In the genomic region with DNA sequence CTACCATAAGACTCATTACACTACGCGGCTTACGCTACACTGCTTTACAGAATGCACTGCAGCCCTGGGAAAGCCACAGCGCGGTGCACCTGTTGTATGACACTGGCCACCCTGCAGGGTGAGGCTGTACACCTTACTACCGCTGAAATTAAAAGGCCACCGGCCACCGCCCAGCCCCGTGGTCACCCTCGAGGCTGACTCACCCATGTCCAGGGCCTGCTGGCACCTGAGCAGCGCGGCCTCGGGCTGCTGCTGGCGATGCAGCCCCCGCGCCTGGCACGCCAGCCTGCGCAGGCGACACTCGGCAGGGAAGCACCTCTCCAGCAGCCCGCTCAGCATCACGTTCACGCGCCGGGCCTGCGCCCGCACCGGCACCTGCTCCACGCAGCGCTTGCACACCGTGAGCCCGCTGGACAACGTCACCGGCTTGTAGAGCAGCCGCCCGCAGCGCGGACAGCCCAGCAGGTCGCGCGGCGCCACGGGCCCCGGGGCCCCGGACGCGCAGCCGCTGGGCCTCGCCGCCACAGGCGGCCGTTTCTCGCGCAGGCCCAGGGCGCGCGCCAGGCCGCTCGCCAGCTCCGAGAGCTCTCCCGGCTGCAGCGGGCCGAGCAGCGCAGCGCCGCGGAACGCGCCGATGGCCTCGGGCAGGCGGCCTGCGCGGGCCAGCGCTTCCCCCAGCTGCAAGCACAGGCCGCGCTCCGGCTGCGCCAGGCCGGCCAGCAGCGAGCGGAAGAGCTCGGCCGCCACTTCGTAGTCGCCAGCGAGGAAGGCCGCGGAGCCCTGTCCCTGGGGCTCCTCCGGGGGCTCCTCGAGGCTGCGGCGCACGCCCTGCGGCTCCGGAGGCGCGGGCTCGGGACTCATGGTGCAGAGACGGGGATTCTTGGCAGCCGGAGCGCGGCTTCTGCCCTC, we compare ENCODE assay signal across 8 mouse cellular contexts. TPM values are rescaled to one million over a fixed set of nuclear protein-coding genes. Genes with fewer than 3 reads are reported as not detected.
A peak's percentile ranks its signal among the peaks of the same experiment; 100 is the strongest.
DNase-seq lines count a peak whose midpoint lies in the region; TF ChIP-seq lines count a peak whose summit lies in the region.

No protein-coding gene starts in this region.

- no peak for TF ChIP-seq CTCF in heart, adult 2 months (IDR thresholded peaks at IDR 0.05)
- no peak for TF ChIP-seq CTCF in small intestine, adult 2 months (IDR thresholded peaks at IDR 0.05; ENCODE audit: extremely low read depth, insufficient read length, insufficient replicate concordance, low read depth, low read length)

- H3K27me3 ChIP-seq in heart, adult 2 months (ENCODE audit: control insufficient read depth, insufficient read depth, low read length), result no peaks in the 10 kb centered on the region
- H3K27me3 ChIP-seq in small intestine, adult 2 months (ENCODE audit: control insufficient read depth, insufficient read depth, low read length), result peaks cover 5% of the 10 kb centered on the region

- DNase-seq in 3134 (ENCODE audit: extremely low read depth, insufficient read length, low spot score) (peak; percentile 4), ZHBTc4 (ENCODE audit: low read depth, low spot score) (peak; percentile 67)
- DNase-seq in embryo, embryonic 11 days, result peak; percentile 78
- peak; percentile 48 to 56 for DNase-seq in heart, adult 2 months
- DNase-seq in kidney, postnatal 4 days, result peak; percentile 54 to 74
- DNase-seq in lung, postnatal 10 days, result peak; percentile 8
- no peak for DNase-seq in thymus, adult 18-20 months

- H3K79me2 ChIP-seq in heart, adult 2 months (replicated peaks; ENCODE audit: control insufficient read depth, insufficient read depth, low read length), result no peaks in the 10 kb centered on the region

- TF ChIP-seq EP300 in heart, adult 2 months (IDR thresholded peaks at IDR 0.05; ENCODE audit: insufficient read depth, low read depth, low read length), result no peak

- H3K9ac ChIP-seq in heart, adult 2 months (ENCODE audit: low read depth, low read length), result peak overlapping the region; percentile 57

- no peaks in the 10 kb centered on the region for H3K4me1 ChIP-seq in heart, adult 2 months (ENCODE audit: control insufficient read depth, insufficient read depth, low read length)
- H3K4me1 ChIP-seq in small intestine, adult 2 months (ENCODE audit: control insufficient read depth, insufficient read depth, insufficient read length, low read length), result no peaks in the 10 kb centered on the region

- H3K36me3 ChIP-seq in heart, adult 2 months (ENCODE audit: control insufficient read depth, insufficient read depth, low read length), result no peaks in the 10 kb centered on the region
- no peaks in the 10 kb centered on the region for H3K36me3 ChIP-seq in small intestine, adult 2 months (ENCODE audit: control insufficient read depth, insufficient read depth, low read length)

- 3% methylated on average over 103 of the region's 103 CpGs for WGBS in heart, adult 2 months
- WGBS in small intestine, adult 2 months, result 4% methylated on average over 102 of the region's 103 CpGs

- peak overlapping the region; percentile 51 for H3K4me3 ChIP-seq in heart, adult 2 months
- H3K4me3 ChIP-seq in small intestine, adult 2 months (ENCODE audit: low read depth, low read length), result peak overlapping the region; percentile 43

- intact Hi-C loops in heart, adult 2 months (cut with DNase I), result no loop called here

- no peak for TF ChIP-seq POLR2A in heart, adult 2 months (IDR thresholded peaks at IDR 0.05; ENCODE audit: insufficient read depth, low read depth, low read length)
- TF ChIP-seq POLR2A in small intestine, adult 2 months (IDR thresholded peaks at IDR 0.05; ENCODE audit: low read depth, low read length), result no peak

- H3K27ac ChIP-seq in heart, adult 2 months, result no peak overlapping the region; the same call in 1 of the 2 replicates
- no peak overlapping the region for H3K27ac ChIP-seq in small intestine, adult 2 months (ENCODE audit: insufficient read depth, low read depth, low read length)

RNA-seq across cellular contexts. Expression of gene Lonrf2, which starts 0.7 kb away (rescaled TPM):
- 1 to 10 TPM; 3.3 to 3.8 TPM for total RNA-seq in heart, adult 2 months (2021)
- 2.6 and 4.2 TPM in 2 replicates for polyA plus RNA-seq in heart, adult 2 months (2012; rRNA removed)
- polyA plus RNA-seq in small intestine, adult 2 months (2012; rRNA removed), result 0.20 and 0.29 TPM in 2 replicates

Comparison
In these comparisons a context has a peak if more than half of its experiments do, and no peak if none do; other contexts are left out.
1. DNase-seq: peak in 3134 (single experiment), ZHBTc4 (single experiment), embryo, embryonic 11 days (single experiment), heart, adult 2 months (2 of 2), kidney, postnatal 4 days (2 of 2) and lung, postnatal 10 days (single experiment); none in thymus, adult 18-20 months (0 of 2).